Mouse (Mus musculus) liver, embryonic 14.5 days (tissue): ENCODE measurements at regions not wholly inside any gene's neighbourhood (a gene's known extent, or its start where the extent isn't known, plus 50 kb on each side); places are given as distances from the start of the nearest gene placed in this dataset.

Experiments used
- ATAC-seq: fragments of 200-750 bp; cut with Nextera tagmentation; 2 replicates; pipeline ENCODE4 v1.8.0; 2017; ENCODE audit warnings: moderate number of reproducible peaks, mild to moderate bottlenecking, moderate library complexity; ENCODE audit not compliant: insufficient read depth
- DNase-seq, 3 experiments: peaks; one replicate each; pipeline ENCODE4 v3.0.0-alpha.2; 2012 to 2013; ENCODE audit warnings: low read depth in 3 of 3, low spot score in 3 of 3
- H3K27ac ChIP-seq: fragments of 300-500 bp; sonication (generic); 2 replicates; pipeline ENCODE4 v1.5.1; 2014; ENCODE audit warnings: moderate library complexity, mild to moderate bottlenecking, control low read depth, inconsistent platforms
- H3K27me3 ChIP-seq: fragments of 300-500 bp; sonication (generic); 2 replicates; pipeline ENCODE4 v1.6.1; 2014; ENCODE audit warnings: mild to moderate bottlenecking, low read length, moderate library complexity; ENCODE audit not compliant: control insufficient read depth, insufficient read depth
- H3K36me3 ChIP-seq: fragments of 300-500 bp; sonication (generic); replicated peaks from 2 replicates; pipeline ENCODE4 v1.6.1; 2014; ENCODE audit warnings: low read depth; ENCODE audit not compliant: control insufficient read depth, insufficient read depth
- H3K4me1 ChIP-seq, 2 experiments: fragments of 200-500 bp in 1 of 2; fragments of 300-500 bp in 1 of 2; sonication (generic) in 1 of 2; replicated peaks; 2 replicates each; pipeline ENCODE4 v1.6.1; 2012 to 2014; ENCODE audit warnings: antibody characterized with exemption in 1 of 2, inconsistent platforms in 1 of 2, low read length in 1 of 2; ENCODE audit not compliant: control insufficient read depth in 2 of 2, insufficient read depth in 2 of 2
- H3K4me2 ChIP-seq: fragments of 300-500 bp; sonication (generic); 2 replicates; pipeline ENCODE4 v1.6.1; 2014; ENCODE audit warnings: low read depth, mild to moderate bottlenecking, control low read depth, moderate library complexity
- H3K4me3 ChIP-seq, 2 experiments: fragments of 200-500 bp in 1 of 2; fragments of 300-500 bp in 1 of 2; sonication (generic) in 1 of 2; 2 replicates each; pipeline ENCODE4 v1.5.1; 2012 to 2014; ENCODE audit warnings: low read depth in 2 of 2, low read length in 2 of 2, mild to moderate bottlenecking in 2 of 2, control low read depth in 1 of 2, inconsistent platforms in 1 of 2, moderate library complexity in 1 of 2; ENCODE audit not compliant: insufficient read depth in 1 of 2
- H3K9ac ChIP-seq: fragments of 300-500 bp; sonication (generic); replicated peaks from 2 replicates; pipeline ENCODE4 v1.6.1; 2014; ENCODE audit warnings: mild to moderate bottlenecking, control low read depth, moderate library complexity
- H3K9me3 ChIP-seq: fragments of 300-500 bp; sonication (generic); 2 replicates; pipeline ENCODE4 v1.6.1; 2016; ENCODE audit warnings: low read length, mixed read lengths; ENCODE audit not compliant: control insufficient read depth
- CTCF ChIP-seq: IDR thresholded peaks from 2 replicates; pipeline ENCODE4 v1.5.1; 2016; ENCODE audit warnings: antibody characterized with exemption, low read depth, control low read depth
- EP300 ChIP-seq: IDR thresholded peaks from 2 replicates; pipeline ENCODE4 v1.6.1; 2016; ENCODE audit warnings: antibody characterized with exemption, low read depth
- WGBS: fragments of 180-500 bp; shearing (Covaris S2); extraction: QIAGEN DNeasy Blood & Tissue Kit; methylation state at CpG from one replicate; pipeline ENCODE4 v1.1.7; 2014; ENCODE audit not compliant: insufficient replicate concordance; 5-methylcytosine and 5-hydroxymethylcytosine counted together

DNA sequence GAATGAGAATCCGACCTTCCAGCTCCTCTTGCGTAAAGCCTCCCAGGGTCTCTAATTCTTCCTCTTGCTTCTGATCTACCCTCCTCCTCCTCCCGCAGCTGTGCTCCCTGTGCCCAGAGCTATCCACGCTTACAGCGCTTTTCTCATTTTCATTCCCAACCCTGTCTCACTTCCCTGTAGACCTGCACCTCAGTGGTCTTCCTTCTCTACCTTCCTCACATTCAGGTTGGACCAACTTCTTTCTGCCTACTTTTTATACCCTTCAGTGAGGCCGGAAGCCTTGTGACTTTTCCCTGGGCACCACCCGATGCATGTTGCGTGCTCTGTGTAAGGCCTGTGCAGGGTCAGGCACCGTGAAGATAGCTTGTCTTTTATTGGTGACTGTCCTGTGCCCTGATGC is 263.0 kb downstream of the Eipr1 start:
- H3K27me3 ChIP-seq, result no peaks in the 10 kb centered on the region
- no peak overlapping the region for H3K27ac ChIP-seq
- H3K36me3 ChIP-seq, result no peaks in the 10 kb centered on the region
- H3K4me2 ChIP-seq, result no peak overlapping the region
- H3K4me3 ChIP-seq, result no peak overlapping the region
- ATAC-seq (no peak), DNase-seq (no peak)
- 70% methylated on average over 9 of the region's 9 CpGs for WGBS
- TF ChIP-seq CTCF (no peak), EP300 (no peak)
- H3K9me3 ChIP-seq, result no peaks in the 10 kb centered on the region
- H3K9ac ChIP-seq, result no peak overlapping the region
- H3K4me1 ChIP-seq, result no peaks in the 10 kb centered on the region

DNA sequence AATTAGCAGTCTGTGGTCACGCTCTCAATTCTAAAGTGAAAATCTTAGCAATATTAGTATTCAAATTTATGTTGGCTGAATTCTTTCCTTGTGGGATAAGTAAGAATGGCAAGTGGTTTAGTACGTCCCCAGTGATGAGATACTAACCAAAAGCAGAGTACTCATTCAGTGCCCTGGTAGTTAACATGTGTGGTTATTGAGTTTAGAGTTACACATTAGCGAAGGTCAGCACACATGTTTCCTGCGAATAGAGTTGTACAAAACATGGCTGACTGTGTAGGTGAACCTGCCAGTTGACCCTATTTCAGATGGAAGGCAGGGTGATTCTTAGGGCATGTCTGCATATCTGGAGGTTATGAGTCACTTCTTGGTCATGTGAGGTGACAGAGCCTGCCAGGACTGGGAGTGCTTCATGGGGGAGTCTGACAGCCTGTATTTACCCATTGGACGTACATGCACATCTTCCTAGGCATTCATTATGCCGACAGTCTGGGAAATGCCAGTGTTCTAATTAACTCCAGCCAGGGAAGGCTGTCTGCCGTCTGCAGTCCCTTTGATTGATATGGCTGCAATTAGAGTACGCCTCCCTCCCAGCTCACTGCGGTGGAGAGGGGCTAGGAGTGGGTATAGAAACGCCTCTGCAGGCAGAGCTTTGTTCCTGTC is 263.7 kb downstream of the Eipr1 start:
- Histone ChIP-seq H3K27ac (no peak overlapping the region), H3K27me3 (no peaks in the 10 kb centered on the region), H3K4me3 (no peak overlapping the region), H3K4me2 (no peak overlapping the region), H3K9me3 (no peaks in the 10 kb centered on the region), H3K4me1 (no peaks in the 10 kb centered on the region), H3K9ac (no peak overlapping the region), H3K36me3 (no peaks in the 10 kb centered on the region)
- no peak for TF ChIP-seq EP300
- no peak for TF ChIP-seq CTCF
- no peak for ATAC-seq
- no peak for DNase-seq
- WGBS, result 51% methylated on average over 10 of the region's 10 CpGs

DNA sequence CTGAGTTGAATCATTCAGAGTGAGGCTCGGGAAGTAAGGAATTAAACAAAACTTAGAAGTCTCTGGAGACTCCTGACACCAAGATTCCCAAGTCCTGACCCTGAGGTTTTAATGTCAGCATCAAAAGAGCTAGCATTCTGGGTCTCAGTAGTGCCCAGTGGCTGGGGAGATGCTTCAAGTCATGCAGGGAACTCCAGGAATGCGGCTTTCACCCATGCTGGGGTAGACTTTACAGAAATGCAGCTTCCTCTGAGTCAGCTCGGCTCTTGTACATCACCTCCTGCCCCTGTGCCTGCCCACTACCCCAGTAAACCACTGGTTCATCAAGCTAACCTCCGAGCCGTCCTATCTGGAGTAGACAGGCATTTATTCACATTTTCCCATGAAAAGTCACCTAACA is 269.5 kb downstream of the Eipr1 start:
- WGBS, result 46% methylated on average over 5 of the region's 5 CpGs
- Histone ChIP-seq H3K4me2 (no peak overlapping the region), H3K4me1 (no peaks in the 10 kb centered on the region)

DNA sequence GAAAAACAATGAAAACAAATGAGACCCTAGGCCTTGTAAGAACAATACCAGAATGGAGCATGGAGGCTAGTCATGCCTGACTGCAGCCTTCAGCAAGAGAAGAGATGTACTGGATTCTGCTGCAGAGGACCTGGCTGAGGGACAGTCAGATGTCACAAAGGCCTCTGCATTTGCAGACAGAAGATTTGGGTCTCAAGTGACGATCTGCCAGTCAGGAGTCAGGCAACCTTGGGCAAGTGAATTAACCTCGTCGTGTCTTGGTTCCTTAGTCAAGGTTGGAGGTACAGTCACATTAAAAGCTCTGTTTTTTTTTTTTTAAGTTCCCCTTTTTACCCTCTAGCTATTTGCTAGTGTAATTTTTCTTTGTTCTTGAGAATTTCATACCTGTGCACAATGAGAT is 276.6 kb downstream of the Eipr1 start:
- ATAC-seq, result no peak
- no peak overlapping the region for H3K9ac ChIP-seq
- H3K27me3 ChIP-seq, result no peaks in the 10 kb centered on the region
- DNase-seq, result no peak
- no peaks in the 10 kb centered on the region for H3K4me1 ChIP-seq
- H3K4me2 ChIP-seq, result no peak overlapping the region
- H3K9me3 ChIP-seq, result no peaks in the 10 kb centered on the region
- H3K4me3 ChIP-seq, result no peak overlapping the region
- 49% methylated on average over 3 of the region's 3 CpGs for WGBS
- no peaks in the 10 kb centered on the region for H3K36me3 ChIP-seq
- no peak for TF ChIP-seq CTCF
- TF ChIP-seq EP300, result no peak
- no peak overlapping the region for H3K27ac ChIP-seq

More for the DNA sequence above, 269.5 kb downstream of the Eipr1 start:
- no peak for ATAC-seq
- Histone ChIP-seq H3K4me3 (no peak overlapping the region), H3K36me3 (no peaks in the 10 kb centered on the region), H3K9me3 (no peaks in the 10 kb centered on the region), H3K9ac (no peak overlapping the region), H3K27ac (no peak overlapping the region), H3K27me3 (no peaks in the 10 kb centered on the region)
- no peak for DNase-seq
- no peak for TF ChIP-seq CTCF

DNA sequence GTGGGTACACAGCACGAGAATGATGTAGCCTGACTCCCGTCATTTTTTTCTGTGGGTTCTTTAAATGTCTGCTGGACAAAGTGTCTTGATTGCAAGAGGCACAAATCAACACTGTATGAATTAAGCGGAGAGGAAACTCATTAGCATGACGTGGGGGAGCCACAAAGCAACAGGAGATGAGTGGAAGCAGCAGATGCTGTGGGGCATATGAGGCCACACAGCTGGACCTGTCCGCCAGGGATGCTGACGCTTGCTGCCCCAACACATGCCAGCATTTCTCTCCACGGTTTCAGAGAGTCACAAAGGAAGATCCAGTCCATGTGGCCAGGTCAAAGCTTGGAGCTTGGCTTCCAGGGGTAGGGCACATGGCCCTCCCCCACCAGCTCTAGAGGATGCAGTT is 277.9 kb downstream of the Eipr1 start:
- no peak overlapping the region for H3K4me3 ChIP-seq
- no peaks in the 10 kb centered on the region for H3K27me3 ChIP-seq
- no peak for ATAC-seq
- TF ChIP-seq EP300 (no peak), CTCF (no peak)
- no peaks in the 10 kb centered on the region for H3K36me3 ChIP-seq
- no peak overlapping the region for H3K4me2 ChIP-seq
- no peaks in the 10 kb centered on the region for H3K9me3 ChIP-seq
- no peak for DNase-seq
- no peak overlapping the region for H3K27ac ChIP-seq
- 54% methylated on average over 7 of the region's 7 CpGs for WGBS
- no peak overlapping the region for H3K9ac ChIP-seq
- no peaks in the 10 kb centered on the region for H3K4me1 ChIP-seq
